Mouse (Mus musculus) testis, postnatal 10 days (tissue): ENCODE data around the gene Babam1.
A peak's percentile ranks its signal among the peaks of the same experiment; 100 is the strongest.

ENCODE experiments used
- DNase-seq: peaks from one replicate; pipeline ENCODE4 v3.0.0; 2021; ENCODE audit warnings: low spot score

Gene Babam1

GRCm38 (mm10) chr8:71381421-71381970 lies 15.2 kb upstream of the Babam1 start, which contains the start of gene Nr2f6:
Nr2f6 (minus strand) TSS chr8:71381960.
- peak; percentile 87 for DNase-seq

GRCm38 (mm10) chr8:71381971-71382961 lies 14.4 kb upstream of the Babam1 start:
- DNase-seq = peak; percentile 94

GRCm38 (mm10) chr8:71383396-71383795 lies 13.3 kb upstream of the Babam1 start:
- no peak for DNase-seq

DNA sequence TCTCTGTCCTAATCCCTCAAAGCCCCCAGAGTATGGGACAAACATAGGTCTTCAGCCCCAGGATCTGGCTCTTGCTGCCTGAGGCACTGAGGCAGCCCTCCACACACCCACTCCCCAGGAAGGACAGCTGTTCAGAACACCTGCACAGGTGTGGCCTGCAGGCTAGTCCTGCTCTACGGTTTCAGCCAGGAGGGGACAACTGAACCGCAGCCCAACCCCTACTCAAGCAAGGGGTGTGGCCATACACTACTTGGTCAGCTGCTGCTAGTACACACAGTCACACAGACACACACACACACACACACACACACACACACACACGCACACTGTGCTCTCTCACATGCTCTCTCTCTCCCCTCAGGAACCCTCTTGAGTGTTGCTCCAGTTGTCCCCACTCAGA lies 12.8 kb upstream of the Babam1 start:
- DNase-seq = no peak

DNA sequence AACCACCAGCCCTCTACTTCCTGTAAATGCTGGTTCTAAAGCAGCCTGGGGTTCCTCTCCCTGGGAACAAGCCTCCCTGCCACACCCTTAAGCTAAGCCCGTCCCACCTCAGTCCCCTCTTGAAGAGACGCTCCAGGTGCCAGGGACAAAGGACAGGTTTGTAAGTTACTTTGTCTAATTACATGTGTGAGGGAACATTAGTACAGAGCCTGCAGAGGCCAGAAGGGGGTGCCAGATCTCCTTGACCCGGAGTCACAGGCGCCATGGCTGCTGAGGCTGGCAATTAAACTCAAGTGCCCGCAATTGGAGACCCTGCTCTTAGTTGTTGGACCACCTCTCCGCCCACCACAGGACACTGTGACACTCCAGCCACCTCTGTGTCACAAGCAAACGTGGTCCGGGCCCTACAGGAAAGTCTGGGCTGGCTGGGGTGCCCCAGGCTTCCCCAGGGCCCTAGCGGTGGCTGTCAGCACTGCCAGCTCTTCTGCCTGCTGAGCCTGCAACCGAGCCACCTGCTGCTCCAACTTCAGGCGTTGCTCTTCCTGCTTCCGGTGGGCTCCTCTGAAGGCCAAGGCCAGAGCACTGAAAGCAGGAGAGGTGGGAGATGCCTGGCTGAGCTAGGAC lies 11.3 kb upstream of the Babam1 start:
- no peak for DNase-seq

- DNase-seq = no peak
Observed at GRCm38 (mm10) chr8:71388267-71388666, 8.4 kb upstream of the Babam1 start.

GRCm38 (mm10) chr8:71391696-71392095 lies 5.0 kb upstream of the Babam1 start:
- DNase-seq = no peak

DNA sequence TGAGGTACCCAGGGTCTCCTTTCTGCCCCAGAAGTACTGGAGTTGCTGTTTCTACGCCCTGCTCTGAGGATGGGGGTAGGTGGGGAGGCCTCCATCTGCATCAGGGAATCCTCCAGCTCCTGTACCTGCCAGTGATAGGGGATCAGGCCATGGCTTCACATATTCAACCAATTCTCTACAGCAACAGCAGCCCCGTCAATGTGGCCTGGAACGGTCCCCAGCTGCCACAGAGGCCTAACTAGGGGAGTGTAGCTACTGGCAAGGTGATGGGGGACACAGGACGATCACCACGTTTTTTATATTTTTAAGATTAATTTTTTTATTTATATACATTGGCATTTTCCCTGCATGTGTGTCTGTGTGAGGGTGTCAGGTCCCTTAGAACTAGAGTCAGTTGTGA lies 4.3 kb upstream of the Babam1 start:
- DNase-seq = no peak

GRCm38 (mm10) chr8:71392871-71393270 lies 3.8 kb upstream of the Babam1 start:
- no peak for DNase-seq

- DNase-seq = no peak
Observed at GRCm38 (mm10) chr8:71394481-71394880, 2.2 kb upstream of the Babam1 start.

DNA sequence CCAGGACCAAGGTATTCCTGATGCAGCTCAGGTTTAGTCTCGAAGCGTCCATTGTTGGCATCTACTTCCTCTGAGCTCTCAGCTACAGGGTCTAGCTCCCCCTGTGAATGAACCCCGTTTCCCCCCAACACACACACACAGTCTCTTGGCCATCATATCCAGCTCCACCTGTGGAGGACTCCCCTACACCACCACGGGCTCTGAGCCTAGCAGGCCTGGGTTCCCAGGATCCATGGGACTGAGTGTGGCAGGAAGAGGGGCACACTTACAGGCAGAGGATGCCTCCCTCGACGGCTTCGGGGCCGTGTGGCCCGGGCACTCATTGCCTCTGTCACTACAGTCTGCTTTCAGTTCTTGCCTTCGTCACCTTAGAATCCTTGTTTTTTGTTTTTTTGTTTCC lies 1.6 kb upstream of the Babam1 start:
- no peak for DNase-seq

- no peak for DNase-seq
Observed at GRCm38 (mm10) chr8:71395629-71396028, 1.0 kb upstream of the Babam1 start, which contains the start of gene Ushbp1. Ushbp1 (minus strand) TSS chr8:71395802.

- no peak for DNase-seq
Observed at GRCm38 (mm10) chr8:71397701-71398100, 1.0 kb downstream of the Babam1 start.

DNA sequence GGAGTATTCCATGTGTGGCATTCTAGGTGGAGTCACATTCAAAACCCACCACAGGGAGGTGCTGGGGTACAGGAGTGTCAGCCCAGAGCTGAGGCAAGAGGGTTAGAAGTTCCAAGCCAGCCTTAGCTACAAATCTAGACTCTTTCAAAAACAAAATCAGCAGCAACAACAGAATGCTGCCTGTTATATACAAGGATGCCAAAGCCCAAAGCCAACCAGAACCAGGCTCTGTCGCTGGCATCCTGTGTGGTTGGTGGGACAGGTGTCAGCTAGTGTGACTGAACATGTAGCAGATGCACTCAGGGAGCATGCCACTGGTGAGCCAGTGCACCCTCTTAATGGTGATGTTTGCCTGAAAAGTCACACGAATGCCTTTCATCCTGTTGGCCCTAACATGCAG lies 4.2 kb downstream of the Babam1 start:
- peak; percentile 35 for DNase-seq

GRCm38 (mm10) chr8:71401454-71401853 lies 4.8 kb downstream of the Babam1 start:
- peak; percentile 36 for DNase-seq

- DNase-seq = peak; percentile 36
Observed at GRCm38 (mm10) chr8:71402446-71402964, 5.8 kb downstream of the Babam1 start.

GRCm38 (mm10) chr8:71403107-71403885 lies 6.6 kb downstream of the Babam1 start:
- DNase-seq = peak; percentile 32

DNA sequence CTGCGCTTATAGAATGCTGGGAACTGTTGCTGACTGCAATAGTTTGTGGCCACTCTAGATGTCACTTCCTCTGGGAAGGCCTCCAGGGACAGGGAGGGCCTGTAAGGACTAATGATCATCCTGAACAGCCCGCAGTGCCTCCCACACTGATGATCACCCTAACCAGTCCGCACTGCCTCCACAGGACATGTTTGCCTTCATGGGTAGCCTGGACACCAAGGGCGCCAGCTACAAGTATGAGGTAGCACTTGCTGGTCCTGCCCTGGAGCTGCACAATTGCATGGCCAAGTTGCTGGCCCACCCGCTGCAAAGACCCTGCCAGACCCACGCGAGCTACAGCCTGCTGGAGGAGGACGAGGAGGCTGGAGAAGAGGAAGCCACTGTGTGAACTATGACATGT lies 7.3 kb downstream of the Babam1 start:
- DNase-seq = no peak

DNA sequence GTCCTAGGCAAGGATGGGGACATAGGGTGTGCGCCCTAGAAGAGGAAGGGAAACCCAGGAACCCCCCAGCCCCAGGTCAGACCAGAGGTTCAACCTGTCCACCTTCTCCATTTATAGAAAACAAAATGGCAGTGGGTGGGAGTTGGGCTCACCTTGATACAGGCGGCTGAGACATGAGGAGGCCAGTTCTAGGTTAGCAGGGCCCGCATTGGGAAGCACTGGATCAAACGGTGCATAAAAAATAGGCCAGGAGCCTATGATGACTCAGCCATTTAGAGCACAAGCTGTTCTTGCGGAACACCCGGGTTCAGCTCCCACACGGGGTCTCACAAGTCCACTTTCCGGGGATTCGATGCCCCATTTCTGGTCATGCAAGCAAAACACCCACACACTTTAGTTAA lies 8.3 kb downstream of the Babam1 start:
- DNase-seq = no peak

- peak; percentile 99 for DNase-seq
Observed at GRCm38 (mm10) chr8:71405401-71406098, 8.9 kb downstream of the Babam1 start, which contains the start of gene Ankle1. Ankle1 (plus strand) TSS chr8:71406010.
